Mouse (Mus musculus): ENCODE measurements around the gene Pdxp.

The Pdxp gene

DNA sequence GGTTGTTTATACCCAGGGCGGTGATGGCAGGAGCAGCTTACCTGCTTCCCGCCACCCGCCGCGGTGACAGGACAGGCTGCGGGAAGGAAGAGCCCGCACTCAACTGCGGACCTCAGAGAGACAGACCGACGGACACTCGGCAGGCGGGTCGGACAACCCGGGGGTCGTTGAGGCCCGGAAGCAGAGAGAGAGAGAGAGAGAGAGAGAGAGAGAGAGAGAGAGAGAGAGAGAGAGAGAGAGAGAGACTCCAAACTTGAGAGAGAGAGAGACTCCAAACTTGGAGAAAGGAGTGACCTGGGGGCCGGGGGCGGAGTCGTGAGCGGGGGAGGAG lies 14.3 kb upstream of the Pdxp start, which contains the start of gene Gm49510:
Gm49510 (plus strand) TSS at position 259 of the 331 bp plus-strand sequence.
- in situ Hi-C loops (cut with MseI, MboI): no loop called here

DNA sequence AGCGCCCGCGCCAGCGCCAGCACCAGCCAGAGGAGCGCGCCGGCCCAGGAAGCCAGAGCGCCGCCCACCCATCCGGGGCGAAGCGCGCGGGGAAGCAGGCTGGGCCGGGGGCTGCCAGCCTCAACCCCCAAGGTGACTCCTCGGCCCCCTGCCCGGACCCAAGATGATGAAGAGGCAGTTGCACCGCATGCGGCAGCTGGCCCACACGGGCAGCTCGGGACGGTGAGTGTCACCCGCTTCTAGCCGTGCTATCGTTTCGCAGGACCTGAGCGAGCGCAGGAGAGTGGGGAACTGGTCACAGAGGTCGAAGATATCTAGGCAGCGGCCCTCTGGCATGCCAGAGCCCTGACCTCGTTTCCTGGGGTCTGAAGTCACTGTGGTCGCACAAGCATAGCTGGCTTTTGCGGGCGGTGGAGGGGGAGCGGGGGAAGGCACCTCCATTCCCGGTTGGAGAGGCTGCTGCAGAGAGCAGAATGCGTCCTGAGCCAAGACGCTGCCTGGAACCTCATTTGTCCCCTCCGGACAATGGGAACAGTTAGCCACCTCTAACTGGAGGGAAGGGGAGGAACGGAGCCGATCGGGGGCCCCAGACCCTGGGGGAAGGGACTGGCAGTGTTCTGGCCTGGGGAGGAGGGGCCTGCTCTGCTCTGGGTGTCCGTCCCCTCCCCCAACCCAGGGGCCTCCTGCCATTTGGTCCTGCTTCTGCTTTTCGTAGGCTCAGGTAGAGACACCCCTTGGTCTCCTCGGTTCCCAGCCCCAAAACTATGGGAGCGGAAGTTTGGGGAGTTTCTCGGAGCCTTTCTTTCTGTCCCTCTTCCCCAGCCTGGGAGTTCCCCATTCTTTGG lies 13.8 kb upstream of the Pdxp start, which contains the start of gene Sh3bp1:
Sh3bp1 (plus strand) TSS at position 29 of the 845 bp plus-strand sequence.
- in situ Hi-C loops (cut with MseI, MboI): no loop called here

DNA sequence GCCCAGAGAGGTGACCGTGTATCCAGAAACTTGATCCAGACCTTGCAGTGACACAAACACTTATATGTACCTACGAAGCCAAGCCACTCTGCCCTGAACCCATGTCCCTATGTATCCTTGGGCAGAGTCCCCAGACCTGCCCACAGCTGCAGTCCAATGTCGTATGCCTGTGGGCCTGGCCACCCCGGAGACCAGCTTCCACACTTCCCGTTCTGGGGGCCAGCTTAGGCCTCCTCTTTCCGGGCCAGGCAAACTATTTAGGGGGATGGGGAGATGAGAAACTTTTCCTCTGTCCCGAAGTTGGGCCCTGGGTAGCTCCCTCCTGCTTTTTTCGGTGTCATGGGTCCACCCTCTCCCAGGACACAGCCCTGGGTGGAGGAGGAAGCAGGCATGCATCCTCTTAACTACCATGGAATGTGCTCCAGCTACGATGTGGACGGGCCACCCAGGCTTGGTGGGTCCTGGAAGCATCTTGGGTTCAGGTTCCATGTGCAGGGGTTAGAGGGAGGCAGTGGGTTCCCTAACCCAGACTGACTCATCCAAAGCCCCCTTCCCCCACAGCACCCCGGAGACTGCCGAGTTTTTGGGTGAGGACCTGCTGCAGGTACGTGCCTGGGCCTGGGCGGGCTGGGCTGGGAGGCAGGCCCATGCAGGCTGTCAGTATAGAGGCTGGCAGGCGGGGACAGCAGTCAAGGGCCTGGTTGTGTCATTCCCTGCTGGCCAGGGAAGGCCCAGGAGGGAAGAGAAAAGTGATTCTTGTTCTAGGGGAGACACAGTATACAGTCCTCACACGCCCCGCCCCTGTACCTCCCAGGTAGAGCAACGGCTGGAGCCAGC lies 12.9 kb upstream of the Pdxp start:
- in situ Hi-C loops (cut with MseI, MboI): no loop called here

DNA sequence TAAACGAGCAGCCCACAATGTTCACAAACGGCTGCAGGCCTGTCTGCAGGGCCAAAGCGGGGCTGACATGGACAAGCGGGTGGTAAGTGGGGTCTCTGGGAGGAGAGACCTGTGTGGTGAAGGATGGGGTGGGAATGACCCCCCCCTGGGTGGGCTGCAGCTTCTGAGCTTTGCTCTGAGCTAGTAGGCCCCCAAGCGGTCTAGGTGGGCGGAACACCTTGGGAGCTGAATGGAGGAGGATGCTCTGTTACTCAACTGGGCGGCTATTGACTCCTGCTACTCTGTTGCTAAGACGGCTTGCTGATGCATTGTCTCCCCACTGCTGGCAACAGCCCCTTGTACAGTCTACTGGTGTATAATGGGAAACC lies 12.3 kb upstream of the Pdxp start:
- in situ Hi-C loops (cut with MseI, MboI): no loop called here

DNA sequence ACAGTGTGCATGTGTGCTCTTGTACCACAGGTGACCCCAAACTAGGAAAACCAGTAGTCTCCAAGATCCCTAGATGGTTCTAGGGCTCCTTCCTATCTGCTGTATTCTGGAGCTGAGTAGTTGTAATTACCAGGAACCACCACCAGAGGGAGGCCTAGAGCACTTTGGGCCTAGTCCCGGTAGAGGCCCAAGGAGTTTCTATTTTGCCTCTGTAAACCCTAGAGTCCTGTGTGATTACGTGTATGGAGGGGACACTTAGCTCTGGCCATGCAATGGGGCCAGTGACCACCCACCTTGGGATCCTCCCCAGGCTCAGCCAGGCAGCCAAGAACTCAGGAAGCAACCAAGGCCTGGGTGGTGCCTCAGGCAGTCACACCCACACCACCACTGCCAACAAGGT lies 10.5 kb upstream of the Pdxp start:
- in situ Hi-C loops (cut with MseI, MboI): no loop called here

DNA sequence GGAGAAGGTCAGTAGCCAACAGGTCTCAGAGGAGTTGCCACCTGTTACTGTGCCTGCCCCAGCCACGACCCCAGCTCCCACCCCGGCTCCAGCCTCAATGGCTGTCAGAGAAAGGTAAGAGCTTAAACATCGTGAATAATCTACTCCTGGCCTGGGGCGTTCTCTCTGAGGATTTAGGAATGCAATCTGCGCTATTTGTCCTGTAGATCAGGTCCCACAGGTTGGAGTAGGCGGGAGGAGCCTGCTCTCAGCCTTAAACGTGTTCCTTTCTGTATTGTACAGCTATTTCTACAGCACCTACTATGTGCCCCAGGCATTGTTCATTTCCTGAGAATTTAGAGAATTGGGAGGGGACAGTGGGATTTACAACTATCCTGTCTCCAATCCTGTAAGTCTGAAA lies 5.3 kb upstream of the Pdxp start:
- in situ Hi-C loops (cut with MseI, MboI): no loop called here

DNA sequence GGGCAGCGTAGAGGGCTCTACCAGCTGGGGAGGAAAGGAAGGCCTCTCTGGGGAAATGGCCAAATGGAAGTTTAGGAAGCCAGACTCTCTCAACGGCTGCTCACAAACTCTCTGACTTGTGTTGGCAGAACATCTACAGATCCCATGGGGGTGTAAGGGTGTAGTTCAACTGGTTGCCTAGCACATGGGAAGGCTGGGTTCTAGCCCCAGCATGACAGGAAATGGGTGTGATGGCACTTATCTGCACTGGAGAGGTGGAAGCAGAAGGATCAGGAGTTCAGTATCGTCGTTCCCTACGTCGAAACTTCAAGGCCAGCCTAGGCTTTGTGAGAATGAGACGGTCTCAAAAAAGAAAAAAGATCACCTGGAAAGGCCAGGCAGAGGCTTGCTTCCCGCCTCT lies 4.7 kb upstream of the Pdxp start:
- in situ Hi-C loops (cut with MseI, MboI): no loop called here

DNA sequence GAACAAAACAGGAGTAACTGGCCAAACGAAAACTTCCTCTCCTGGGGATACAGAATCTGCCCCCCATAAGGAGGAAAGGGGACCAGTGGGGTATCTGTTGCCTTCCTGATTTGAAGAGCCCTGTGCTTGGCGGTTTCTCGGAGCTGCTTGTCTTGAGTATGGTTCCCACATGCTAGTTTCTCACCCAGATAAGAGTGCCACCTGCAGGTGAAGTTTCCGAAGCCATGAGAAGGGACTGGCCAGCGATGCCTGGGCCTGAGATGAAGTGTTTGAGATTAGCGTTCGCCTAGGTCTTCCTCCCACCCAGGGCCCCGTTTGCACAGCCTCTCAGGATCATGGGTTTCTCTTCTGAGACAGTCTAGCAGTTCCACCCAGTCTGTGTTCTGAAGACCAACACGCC lies 1.7 kb upstream of the Pdxp start:
- in situ Hi-C loops (cut with MseI, MboI): no loop called here

DNA sequence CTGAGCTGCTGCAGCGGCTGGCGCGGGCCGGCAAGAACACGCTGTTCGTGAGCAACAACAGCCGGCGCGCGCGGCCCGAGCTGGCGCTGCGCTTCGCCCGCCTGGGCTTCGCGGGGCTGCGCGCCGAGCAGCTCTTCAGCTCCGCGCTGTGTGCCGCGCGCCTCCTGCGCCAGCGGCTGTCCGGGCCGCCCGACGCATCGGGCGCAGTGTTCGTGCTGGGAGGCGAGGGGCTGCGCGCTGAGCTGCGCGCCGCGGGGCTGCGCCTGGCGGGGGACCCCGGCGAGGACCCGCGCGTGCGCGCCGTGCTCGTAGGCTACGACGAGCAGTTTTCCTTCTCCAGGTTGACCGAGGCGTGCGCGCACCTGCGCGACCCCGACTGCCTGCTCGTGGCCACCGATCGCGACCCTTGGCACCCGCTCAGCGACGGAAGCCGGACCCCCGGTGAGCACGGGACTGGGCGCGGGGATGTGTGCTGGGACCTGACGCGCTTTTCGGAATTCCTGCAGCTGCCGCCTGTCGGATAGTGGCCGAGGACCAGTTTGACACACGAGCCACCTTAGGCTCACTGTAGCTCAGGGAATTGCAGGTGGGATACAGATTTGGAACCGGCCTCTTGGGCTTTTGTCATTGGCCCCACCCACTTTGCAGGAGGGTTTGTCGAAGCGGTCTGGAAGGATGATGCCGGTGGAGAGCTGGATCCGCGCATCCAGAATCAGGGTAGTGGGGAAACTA lies 538 bp downstream of the Pdxp start:
- in situ Hi-C loops (cut with MseI, MboI): no loop called here

DNA sequence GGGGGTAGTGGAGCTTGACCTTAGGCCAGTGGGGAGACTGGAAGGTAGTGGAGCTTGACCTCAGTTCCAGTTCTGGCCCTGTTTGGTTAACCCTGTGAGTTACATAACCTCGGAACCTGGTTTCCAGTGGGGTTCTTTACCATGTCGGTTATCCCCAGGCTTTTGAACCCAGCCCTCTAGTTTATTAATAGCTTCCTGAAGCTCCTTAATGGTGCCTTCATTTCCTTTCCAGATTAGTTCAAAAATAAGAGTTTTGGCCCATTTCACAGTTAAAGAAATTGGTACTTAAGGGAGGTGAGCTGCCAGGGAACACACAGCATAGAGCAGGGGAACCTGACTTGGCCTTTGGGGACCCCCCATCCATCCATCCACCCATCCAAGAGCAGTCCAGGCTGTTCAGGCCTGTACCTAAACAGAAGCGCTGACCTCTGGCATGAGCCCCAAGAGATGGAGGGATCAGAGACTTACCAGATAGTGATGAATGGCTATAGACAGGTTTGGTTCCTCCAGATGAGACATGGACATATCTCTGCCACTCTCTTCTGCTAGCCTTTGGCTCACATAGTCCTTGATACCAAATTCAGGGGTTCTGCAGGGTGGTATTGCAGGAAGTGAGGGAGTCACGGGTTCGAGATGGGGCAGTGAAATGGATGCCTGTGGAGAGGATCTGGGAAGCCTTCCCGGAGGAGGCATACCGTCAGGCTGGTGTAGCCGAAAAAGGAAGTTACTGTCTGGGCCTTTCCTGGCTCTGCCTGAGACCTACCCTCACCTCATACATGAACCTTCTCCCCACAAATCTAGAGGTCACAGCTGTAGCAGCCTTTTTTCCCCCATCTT lies 1.3 kb downstream of the Pdxp start:
- in situ Hi-C loops (cut with MseI, MboI): no loop called here

DNA sequence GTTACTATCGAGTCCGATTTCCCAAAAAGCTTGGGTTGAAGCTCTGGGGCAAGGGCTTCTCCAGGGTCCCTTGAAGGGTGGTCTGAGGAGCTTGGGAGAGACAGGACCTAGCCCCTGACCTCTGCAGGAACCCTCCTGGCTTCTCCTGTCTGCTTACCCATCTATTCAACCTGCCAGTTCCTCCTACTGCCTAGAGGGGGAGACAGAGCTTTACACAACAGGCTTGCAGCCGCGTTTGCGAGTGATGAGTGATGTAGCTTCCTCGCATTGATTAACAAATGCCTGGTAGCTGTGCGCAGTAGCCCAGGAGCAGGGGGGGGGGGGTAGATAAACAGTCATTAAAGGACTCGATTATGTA lies 1.9 kb downstream of the Pdxp start:
- in situ Hi-C loops (cut with MseI, MboI): no loop called here

DNA sequence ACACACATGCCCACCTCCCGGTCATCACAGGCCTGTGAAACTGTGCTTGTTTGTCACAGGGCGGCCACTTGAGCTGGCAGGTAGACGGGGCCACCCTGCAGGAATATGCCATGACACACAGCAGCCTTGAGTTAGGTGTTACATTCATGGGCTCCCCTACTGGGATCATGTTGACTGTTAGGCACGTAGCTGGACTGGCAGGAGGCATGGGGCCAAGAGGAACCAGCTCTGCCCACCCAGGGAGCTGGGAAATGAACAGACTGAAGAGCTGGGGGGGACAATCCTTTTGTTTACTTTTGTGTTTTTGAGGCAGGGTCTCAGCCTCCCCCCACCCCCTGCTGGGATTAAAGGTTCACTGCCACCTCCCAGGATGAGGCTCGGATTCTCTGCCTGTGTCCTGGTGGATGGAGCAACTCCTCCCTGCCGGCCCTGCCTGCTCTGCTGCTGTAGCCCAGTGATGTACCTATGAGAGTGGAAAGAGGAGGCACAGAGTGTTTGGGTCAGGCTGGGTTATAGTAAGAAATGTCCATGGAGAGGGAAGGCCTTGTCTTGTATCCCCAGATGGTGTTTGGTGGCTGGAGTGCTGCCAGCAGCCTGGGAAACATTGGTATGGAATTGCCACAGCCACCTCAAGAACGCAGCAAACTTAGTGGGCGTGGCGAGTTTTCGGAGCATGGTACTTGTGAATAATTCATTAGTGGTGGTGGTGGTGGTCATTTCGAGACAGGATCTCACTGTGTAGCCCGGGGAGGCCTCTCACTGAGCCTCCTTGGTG lies 2.5 kb downstream of the Pdxp start:
- in situ Hi-C loops (cut with MseI, MboI): no loop called here

DNA sequence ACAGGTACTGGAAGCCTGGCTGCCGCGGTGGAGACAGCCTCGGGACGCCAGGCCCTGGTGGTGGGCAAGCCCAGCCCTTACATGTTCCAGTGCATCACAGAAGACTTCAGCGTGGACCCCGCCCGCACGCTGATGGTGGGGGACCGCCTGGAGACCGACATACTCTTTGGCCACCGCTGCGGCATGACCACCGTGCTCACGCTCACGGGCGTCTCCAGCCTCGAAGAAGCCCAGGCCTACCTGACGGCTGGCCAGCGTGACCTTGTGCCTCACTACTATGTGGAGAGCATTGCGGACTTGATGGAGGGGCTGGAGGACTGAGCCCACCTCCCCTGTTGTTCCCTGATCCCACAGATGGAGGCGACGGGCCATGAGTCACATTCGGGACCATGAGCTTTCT lies 4.4 kb downstream of the Pdxp start:
- in situ Hi-C loops (cut with MseI, MboI): no loop called here

DNA sequence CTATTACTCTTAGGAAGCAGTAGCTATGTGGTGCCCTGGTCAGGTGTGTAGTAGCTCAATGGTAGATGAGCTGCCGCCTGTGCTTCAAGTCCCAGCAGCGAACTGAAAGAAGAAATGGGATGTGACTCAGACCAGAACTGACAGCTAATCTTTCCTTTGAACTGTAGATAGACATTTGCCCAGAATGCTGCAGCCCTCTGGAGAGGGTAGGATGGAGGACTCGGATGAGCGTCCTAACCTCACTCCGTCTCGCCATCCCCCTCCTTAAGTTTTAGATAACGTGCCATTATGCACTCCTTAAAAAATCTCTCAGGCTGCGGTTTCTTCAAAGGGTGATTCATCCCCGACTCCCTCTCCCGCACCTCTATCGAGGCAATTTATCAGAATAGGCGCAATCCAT lies 6.2 kb downstream of the Pdxp start:
- in situ Hi-C loops (cut with MseI, MboI): no loop called here

DNA sequence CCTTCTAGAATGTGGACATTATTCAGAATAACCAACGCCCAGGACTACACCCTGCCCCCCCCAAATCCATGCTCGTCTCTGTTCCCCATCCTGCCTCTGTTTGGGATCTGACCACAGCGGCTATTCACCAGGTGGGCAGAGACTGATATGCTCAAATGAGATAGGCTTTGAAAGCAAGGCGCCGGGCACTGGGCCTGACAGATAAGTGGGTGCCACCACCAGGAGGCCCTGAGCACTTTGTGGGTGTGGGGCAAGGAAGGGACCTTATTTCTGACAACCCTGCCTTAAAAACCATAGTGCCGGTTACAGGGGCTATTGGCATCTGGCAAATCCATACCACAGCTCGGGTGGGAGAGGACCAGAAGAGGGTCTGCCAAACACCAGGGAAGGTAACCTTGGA lies 9.0 kb downstream of the Pdxp start:
- in situ Hi-C loops (cut with MseI, MboI): no loop called here

DNA sequence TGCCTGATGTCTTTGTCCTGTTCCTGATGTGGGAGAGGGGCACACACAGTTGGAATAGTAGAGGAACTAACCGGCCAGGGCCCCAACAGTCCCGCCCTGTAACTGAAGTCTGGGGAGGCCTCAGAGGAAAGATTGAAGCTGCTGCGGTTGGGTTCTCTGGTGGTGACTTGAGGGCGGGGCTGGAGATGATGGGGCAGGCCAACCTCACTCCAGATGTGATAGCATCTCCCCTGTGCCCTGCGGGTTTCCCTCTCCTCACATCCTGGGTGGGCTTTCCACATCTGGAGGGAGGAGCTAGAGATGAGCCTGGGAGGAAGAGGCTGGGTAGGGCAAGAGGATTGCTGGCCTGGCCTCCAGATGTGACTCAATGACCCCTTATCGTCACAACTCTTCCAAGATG lies 9.9 kb downstream of the Pdxp start:
- in situ Hi-C loops (cut with MseI, MboI): no loop called here

DNA sequence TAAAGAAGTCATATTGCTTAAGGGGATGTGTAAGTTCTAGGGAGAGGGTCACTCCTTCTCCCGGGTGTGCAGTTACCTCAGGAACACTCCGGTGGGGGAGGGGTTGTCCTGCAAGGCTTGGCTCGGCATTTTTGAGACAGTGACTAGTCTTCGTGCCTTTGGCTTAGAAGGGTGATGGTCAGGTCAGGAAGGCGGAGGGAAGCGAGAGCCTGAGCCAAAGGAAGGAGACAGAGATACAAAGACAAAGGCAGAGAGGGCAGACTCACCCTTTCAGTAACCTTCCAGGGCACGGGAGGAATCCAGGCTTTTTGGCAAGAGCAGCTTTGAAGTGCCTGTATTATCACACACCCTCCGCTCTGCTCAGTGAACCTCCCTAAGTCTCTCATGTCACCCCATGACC lies 11.4 kb downstream of the Pdxp start:
- in situ Hi-C loops (cut with MseI, MboI): no loop called here

DNA sequence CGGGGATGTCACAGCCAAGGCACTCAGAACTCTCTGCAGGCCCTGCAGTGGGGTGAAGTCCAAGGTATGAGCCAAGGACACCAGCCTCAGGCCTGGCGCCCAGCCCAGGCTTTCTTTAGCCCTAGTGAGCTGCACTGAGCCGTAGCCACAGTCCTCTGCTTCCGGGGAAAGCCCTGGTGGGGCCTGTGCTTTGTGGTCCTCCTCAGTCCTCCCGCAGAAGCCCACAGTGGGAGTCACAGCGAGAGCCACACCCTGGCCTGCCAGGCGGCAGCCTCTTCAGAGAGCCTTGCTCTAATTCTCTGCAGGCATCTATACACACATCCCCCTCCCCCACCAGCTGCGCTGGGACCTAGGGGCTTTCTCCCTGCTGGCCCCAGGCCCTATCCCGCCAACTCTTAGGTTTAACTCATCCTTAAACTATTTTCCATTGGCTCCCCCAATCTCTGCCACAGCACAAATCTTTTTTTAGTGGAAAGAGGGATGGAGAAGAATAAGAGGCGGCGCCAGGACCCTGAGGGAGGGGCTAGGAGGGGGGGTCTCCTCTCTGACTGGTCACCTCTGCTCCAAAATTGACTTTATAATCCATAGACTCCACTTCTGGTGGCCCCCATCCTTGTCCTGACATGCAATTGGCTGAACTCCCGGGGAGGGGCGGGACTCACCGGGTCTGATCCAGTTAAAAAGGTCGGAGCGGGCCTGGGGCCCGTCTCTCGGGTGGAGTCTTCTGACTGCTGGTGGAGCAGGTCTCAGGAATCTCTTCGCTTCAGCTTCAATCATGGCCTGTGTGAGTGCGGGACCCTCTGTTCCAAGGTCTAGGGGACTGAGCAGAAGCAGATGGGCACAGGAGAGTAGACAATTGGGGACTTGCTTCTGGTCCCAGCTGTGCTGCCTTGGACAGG lies 12.6 kb downstream of the Pdxp start, which contains the start of gene Lgals1:
Lgals1 (plus strand) TSS at position 705 of the 899 bp plus-strand sequence.
- in situ Hi-C loops (cut with MseI, MboI): no loop called here

DNA sequence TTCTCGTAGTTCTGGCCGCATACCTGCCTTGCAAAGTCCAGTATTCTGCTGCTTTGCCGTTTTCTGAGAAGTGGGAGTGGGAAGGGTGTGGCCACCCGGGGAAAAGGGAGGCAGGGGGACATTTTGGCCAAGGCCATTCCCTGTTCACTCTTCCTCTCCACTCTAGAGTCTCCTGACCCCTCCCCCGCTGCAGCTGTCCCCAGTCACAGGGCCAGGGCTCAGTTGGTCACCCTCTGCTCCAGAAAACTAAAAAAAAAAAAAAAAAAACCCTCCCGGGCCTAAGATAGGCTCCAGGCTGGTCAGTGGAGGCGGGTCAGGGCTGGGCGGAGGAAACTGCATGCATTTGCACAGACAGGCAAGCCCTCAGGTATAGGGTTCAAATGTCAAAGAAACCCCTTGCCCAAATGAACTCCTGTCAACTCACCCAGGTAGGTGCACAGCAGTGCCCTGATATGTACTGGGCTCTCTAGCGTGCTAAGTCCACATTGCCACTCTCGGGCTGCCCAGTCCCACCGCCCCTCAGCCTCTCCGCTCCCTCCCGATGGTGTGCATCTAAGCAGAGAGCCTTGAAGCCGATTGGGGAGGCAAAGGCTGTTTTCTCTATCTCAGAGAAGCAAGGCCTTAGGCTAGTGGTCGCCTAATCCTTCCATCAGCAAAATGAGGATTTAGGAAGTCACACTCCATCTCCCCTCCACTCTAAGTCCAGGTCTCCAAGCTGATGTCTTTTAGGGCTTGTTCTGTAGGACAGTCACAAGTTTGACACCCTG lies 13.5 kb downstream of the Pdxp start:
- in situ Hi-C loops (cut with MseI, MboI): no loop called here

Data from mouse trophoblast stem cell (cell line).